In genomic region chr13:53454794-53455672, GRCm38 (mm10) we compare ENCODE assay signal across 11 mouse cellular contexts. TPM values are rescaled to one million over a fixed set of nuclear protein-coding genes. Genes with fewer than 3 reads are reported as not detected.
DNase-seq lines count a peak whose midpoint lies in the region; ATAC-seq lines count a peak whose summit lies in the region.
"Had no signal": no experiment of that assay in that cellular context is flagged by ENCODE, and none has a peak within 500 bp of the region (broad histone marks: within the 10 kb centered on the region; RNA-seq: fewer than 3 reads in every experiment).

No protein-coding gene starts in this region.

- intact Hi-C loops in left cerebral cortex, postnatal 4 days (cut with DNase I), result no loop called here

- H3K4me1 ChIP-seq in intestine, embryonic 15.5 days (replicated peaks), result no peaks in the 10 kb centered on the region
- no peaks in the 10 kb centered on the region; the same call in 1 of the 2 replicates for H3K4me1 ChIP-seq in neural tube, embryonic 14.5 days (ENCODE audit: control insufficient read depth, insufficient read depth, low read length)

- no peaks in the 10 kb centered on the region for H3K36me3 ChIP-seq in intestine, embryonic 15.5 days
- H3K36me3 ChIP-seq in neural tube, embryonic 14.5 days (ENCODE audit: control insufficient read depth, insufficient read depth, low read length), result no peaks in the 10 kb centered on the region

- H3K9ac ChIP-seq in intestine, embryonic 15.5 days, result no peak overlapping the region
- H3K9ac ChIP-seq in neural tube, embryonic 14.5 days (replicated peaks; ENCODE audit: low read depth, low read length), result peak overlapping the region; percentile 41; the same call in 1 of the 2 replicates
- H3K9ac ChIP-seq: liver, embryonic 14.5 days had no signal

- H3K9me3 ChIP-seq in intestine, embryonic 15.5 days, result no peaks in the 10 kb centered on the region
- no peaks in the 10 kb centered on the region for H3K9me3 ChIP-seq in neural tube, embryonic 14.5 days (ENCODE audit: control insufficient read depth, low read length)

- 14% methylated on average over 21 of the region's 21 CpGs for WGBS in intestine, embryonic 15.5 days
- 6% methylated on average over 21 of the region's 21 CpGs for WGBS in neural tube, embryonic 14.5 days

- no peak overlapping the region for H3K4me3 ChIP-seq in intestine, embryonic 15.5 days (replicated peaks)
- H3K4me3 ChIP-seq in neural tube, embryonic 14.5 days (ENCODE audit: low read depth, low read length), result peak overlapping the region; percentile 23

- ATAC-seq in cerebellum, adult (ENCODE audit: insufficient number of reproducible peaks, low FRiP score, low TSS enrichment), result peak; percentile 9; the same call in 1 of the 2 replicates
- no peak for ATAC-seq in intestine, embryonic 15.5 days
- peak; percentile 51 for ATAC-seq in neural tube, embryonic 14.5 days (ENCODE audit: low read depth)

- H3K27ac ChIP-seq in intestine, embryonic 15.5 days, result no peak overlapping the region
- 0 out of 2 replicates have a peak overlapping the region, but pooled peaks have one; percentile 16 for H3K27ac ChIP-seq in neural tube, embryonic 14.5 days (ENCODE audit: low read depth, low read length)
- H3K27ac ChIP-seq: liver, embryonic 14.5 days had no signal

- H3K27me3 ChIP-seq in intestine, embryonic 15.5 days (replicated peaks), result peaks cover 18% of the 10 kb centered on the region; the same call in 1 of the 2 replicates
- no peaks in the 10 kb centered on the region for H3K27me3 ChIP-seq in neural tube, embryonic 14.5 days (ENCODE audit: control insufficient read depth, insufficient read depth, low read length)

- no peak for DNase-seq in cerebellum, adult 8-10 months
- DNase-seq in left cerebral cortex, postnatal 4 days, result peak; percentile 58
- DNase-seq in left cerebral cortex, adult 9 months (ENCODE audit: low spot score in 2 of 2), result no peak
- DNase-seq in frontal cortex, adult 2 months (ENCODE audit: extremely low spot score in 1 of 2, low spot score in 1 of 2), result no peak
- no peak for DNase-seq in spleen, adult 18-20 months
- DNase-seq: thymus, postnatal 14 days had no signal

- peak overlapping the region; percentile 42 for H3K4me2 ChIP-seq in intestine, embryonic 15.5 days (replicated peaks)
- H3K4me2 ChIP-seq in neural tube, embryonic 14.5 days (ENCODE audit: low read depth, low read length), result peak overlapping the region; percentile 57

RNA-seq across cellular contexts. Expression of gene Msx2, which starts 17.8 kb away (rescaled TPM):
- under 1 TPM; 0.60 to 0.74 TPM for total RNA-seq in left cerebral cortex, postnatal 4 days (2021)
- polyA plus RNA-seq in intestine, embryonic 15.5 days (2015; fragmentation: Nextera tagmentation; extraction: Ambion mirVana), result 0.21 and 0.33 TPM in 2 replicates
- 0.44 and 0.76 TPM in 2 replicates for polyA plus RNA-seq in neural tube, embryonic 14.5 days (2014; fragmentation: Nextera tagmentation; extraction: Ambion mirVana)
- 0.40 and 0.66 TPM in 2 replicates for polyA plus RNA-seq in frontal cortex, adult 2 months (2012; rRNA removed)
- total RNA-seq: neutrophil, adult 5-6 weeks had no signal
